Mouse (Mus musculus): ENCODE results near the gene Coasy.
A peak's percentile ranks its signal among the peaks of the same experiment; 100 is the strongest.

Gene Coasy

GRCm38 (mm10) chr11:101062971-101063675 is 19.2 kb upstream of the Coasy start:
- DNase-seq (ENCODE audit: low spot score): no peak

DNA sequence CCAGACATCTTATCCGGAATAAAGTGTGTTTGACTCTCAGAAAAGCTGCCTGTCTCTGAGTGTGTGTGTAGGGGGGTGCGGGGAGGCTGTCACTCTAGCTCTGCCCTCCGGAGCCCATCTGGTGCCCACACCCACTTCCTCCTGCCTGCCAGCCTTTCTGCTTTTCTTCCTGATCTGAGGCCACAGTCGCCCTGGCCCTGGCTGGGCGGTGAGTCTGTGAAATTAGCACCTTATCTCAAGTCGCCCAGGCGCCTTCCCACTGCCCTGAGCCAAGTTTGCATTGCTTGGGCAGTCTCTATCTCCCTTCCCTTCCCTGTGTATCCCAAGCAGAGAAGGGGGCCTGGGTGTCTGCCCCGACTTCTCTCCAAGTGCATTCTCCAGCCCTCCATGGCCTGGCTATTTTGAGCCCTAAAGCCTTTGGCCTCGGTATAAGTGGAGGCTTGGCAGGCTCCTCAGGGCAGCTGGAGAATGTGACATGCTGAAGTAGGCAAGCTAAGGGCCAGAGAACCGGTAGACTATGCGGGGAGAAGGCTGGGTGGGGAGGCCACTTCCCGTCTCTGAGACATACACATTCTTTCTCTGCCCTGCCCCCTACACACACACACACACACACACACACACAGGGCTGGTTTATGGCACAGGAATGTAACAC is 18.6 kb upstream of the Coasy start:
- DNase-seq (ENCODE audit: low spot score): no peak

- no peak for DNase-seq (ENCODE audit: low spot score)
These were observed 17.9 kb upstream of the Coasy start for GRCm38 (mm10) chr11:101064462-101064861.

GRCm38 (mm10) chr11:101065002-101065401 is 17.4 kb upstream of the Coasy start:
- DNase-seq (ENCODE audit: low spot score): no peak

DNA sequence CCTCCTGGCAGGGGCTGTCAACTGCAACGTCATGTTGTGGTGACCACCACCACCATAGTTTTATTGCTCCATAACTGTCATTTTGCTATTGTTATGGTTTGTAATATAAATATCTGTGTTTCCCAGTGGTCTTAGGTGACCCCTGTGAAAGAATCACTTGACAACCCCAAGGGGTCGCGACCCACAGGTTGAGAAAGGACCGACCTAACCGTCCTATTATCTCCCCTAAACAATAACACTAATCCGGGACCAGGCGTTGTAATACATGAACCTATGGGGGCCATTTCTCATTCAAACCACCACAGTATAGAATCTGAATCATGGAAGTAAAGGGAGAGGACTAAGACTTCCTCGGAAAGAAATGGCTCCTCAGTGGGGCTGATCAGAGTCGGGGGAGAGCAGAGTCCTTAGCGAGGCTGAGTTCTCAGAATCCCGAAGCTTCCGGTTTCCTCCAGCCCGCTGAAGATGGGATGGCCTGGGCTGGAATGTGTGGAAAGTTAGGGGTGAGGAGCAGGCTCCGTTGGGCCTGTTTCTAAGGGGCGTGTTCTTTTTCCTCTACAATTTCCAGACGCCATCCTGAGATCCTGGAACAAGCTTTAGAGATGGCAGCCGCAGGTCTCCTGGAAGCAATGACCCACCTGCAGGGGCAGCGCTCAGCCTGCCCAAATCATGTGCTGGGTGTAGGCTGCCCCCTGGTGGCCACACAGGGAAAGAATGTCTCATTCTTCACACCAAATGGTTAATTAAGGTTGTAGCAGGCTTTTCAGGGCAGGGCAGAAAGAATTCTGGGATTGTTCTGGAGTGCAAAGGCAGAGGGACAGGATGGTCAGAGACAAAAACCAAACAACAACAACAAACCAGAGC is 15.6 kb upstream of the Coasy start:
- DNase-seq (ENCODE audit: low spot score): peak; percentile 67

DNA sequence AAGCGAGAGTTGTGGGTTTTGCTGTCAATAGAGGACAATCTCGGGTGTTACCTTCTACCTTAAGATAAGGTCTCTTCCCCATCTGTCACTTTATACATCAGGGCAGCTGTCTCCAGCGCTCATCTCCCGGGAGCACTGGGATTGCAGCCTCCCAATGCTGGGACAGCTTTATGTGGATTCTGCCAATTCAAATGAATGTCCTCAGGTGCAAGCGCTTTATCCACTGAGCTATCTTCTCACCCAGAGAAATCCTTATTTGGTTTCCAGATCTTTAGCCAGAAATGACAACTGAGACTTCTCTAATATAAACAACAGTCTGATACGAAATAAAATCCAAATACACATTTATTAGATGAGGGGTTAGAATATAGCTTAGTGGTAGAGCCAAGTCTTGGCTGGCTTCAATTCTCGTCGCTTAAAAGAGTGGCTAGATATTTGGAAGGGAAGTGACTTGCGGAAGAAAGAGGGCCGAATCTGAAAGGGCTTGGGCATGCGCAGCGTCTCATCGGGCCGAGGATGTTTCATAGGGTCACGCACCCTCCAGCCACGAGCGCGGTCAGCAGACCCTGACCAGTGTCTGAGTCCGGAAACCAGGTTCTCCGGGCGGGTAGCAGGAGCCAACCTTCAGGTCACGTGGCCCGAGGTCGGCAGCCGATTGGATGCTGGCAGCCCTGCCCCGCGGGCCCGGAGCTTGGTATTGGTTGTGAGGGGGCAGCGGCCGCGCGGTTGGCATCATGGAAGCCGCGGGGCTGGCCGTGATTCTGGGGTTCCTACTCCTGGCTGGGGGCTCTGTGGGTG is 12.8 kb upstream of the Coasy start, which contains the start of gene Naglu:
TSS of gene Naglu (plus strand) at position 622 of the 798 bp plus-strand sequence.
- DNase-seq (ENCODE audit: low spot score): peak; percentile 93

DNA sequence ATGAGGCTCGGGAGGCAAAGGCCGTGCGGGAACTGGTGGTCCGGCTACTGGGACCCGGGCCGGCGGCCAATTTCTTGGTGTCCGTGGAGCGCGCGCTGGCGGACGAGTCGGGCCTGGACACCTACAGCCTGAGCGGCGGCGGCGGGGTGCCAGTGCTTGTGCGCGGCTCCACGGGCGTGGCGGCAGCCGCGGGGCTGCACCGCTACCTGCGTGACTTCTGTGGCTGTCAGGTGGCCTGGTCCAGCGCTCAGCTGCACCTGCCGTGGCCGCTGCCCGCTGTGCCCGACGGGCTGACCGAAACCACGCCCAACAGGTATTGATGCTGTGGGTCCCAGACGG is 12.2 kb upstream of the Coasy start:
- DNase-seq (ENCODE audit: low spot score): no peak

DNA sequence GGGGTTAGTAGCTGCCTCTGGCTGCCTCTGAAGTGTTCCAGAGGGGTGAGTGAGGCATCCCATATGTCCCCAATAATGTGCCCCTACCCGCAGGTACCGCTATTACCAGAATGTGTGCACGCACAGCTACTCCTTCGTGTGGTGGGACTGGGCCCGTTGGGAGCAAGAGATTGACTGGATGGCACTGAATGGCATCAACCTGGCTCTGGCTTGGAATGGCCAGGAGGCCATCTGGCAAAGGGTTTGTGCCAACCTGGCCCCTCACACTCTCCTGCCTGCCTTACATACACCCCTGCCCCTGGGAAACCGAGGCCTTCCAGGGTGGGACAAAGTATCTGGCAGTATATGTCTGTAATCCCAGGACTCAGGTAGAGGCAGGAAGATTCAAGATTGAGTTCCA is 11.4 kb upstream of the Coasy start:
- DNase-seq (ENCODE audit: low spot score): no peak

DNA sequence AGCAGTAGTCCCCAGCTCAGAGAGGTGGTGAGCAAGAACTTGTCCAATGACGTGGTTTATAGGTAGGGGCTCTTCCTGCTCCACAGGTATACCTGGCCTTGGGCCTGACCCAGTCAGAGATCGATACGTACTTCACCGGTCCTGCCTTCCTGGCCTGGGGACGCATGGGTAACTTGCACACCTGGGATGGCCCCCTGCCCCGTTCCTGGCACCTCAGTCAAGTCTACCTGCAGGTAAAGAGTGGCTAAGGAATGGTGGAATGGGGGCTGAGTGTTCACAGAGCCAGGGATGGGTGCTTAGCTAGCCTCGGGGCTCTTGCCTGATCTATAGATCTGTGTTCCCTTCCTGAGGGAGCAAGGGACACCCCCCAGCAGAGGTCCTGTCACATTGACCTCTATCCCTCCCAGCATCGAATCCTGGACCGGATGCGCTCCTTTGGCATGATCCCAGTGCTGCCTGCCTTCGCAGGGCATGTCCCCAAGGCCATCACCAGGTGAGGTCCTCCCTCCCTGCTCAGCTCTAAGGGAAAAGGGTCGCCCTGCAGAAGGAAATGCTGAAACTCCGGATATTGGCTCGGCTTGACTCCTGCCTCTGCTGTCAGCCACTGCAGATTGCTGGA is 10.4 kb upstream of the Coasy start:
- DNase-seq (ENCODE audit: low spot score): no peak

GRCm38 (mm10) chr11:101078121-101078520 is 4.2 kb upstream of the Coasy start, which contains the start of gene Hsd17b1:
Gene Hsd17b1, plus strand, starts transcription at chr11:101078411.
- DNase-seq (ENCODE audit: low spot score): no peak

DNA sequence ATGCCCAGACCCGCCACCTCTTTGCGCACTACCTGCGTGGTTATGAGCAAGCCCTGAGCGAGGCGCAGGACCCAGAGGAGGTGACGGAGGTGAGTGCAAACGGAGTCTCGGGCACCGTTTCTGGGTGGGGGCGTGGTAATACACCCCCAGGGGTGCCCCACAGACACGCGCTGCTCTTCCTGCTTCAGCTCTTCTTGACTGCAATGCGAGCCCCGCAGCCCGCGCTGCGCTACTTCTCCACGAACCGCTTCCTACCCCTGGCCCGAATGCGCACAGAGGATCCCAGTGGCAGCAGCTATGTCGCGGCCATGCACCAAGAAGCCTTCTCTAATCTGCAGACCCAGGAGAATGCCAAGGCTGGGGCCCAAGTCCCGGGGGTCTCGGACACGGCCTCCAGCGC is 2.6 kb upstream of the Coasy start:
- DNase-seq (ENCODE audit: low spot score): no peak

DNA sequence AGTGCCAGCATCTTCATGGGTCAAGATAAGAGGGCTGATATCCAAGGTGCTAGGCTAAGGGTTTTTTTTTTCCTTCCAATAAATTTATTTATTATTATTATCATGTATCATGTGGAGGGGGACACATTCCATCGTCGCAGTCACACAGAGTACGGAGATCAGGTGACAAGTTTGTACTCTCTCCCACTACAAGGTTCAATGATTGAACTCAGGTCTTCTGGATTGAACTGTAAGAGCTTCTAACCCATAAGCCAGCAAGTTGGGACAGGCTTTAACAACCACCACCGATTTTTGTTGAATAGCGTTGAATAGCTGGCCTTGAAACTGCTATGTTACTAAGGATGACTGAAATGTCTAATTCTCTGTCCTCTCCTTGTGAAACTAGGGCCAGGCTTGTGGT is 1.9 kb upstream of the Coasy start:
- DNase-seq (ENCODE audit: low spot score): no peak

GRCm38 (mm10) chr11:101081659-101082058 is 706 bp upstream of the Coasy start:
- DNase-seq (ENCODE audit: low spot score): no peak

GRCm38 (mm10) chr11:101083083-101083697 is 825 bp downstream of the Coasy start:
- no peak for DNase-seq (ENCODE audit: low spot score)

DNA sequence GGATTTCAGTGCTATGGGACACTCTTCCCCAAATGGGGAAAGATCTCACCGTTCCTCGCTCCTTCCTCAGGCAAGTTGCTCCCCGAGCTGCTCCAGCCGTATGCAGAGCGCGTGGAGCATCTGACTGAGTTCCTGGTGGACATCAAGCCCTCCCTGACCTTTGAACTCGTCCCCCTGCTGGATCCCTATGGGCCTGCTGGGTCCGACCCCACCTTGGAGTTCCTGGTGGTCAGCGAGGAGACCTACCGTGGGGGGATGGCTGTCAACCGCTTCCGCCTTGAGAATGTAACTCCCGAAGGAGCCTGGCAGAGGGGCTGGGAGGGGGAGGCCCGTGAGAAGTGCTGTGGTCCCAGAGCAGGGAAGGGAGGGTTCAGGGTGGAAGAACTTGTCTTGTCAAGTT is 1.9 kb downstream of the Coasy start:
- DNase-seq (ENCODE audit: low spot score): no peak

- no peak for DNase-seq (ENCODE audit: low spot score)
These were observed 2.4 kb downstream of the Coasy start for GRCm38 (mm10) chr11:101084811-101085210.

- DNase-seq (ENCODE audit: low spot score): no peak
These were observed 3.4 kb downstream of the Coasy start for GRCm38 (mm10) chr11:101085617-101086322.

DNA sequence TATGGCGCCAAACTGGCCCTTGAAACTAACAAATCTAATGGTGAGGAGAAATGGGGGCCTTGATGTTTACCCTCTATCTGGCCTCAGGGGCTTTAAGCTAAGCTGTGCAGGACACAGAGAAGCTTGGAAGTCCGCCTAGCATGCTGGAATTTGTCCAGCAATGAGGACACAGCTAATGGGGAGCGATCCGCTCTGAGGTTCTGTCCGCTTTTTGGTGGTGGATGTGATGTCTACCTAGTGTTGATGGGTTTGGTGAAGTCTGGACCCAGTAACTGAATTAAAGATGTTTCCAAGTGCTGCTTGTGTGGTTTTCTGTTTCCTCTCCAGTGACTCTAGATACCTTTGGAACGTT is 3.9 kb downstream of the Coasy start:
- no peak for DNase-seq (ENCODE audit: low spot score)

DNA sequence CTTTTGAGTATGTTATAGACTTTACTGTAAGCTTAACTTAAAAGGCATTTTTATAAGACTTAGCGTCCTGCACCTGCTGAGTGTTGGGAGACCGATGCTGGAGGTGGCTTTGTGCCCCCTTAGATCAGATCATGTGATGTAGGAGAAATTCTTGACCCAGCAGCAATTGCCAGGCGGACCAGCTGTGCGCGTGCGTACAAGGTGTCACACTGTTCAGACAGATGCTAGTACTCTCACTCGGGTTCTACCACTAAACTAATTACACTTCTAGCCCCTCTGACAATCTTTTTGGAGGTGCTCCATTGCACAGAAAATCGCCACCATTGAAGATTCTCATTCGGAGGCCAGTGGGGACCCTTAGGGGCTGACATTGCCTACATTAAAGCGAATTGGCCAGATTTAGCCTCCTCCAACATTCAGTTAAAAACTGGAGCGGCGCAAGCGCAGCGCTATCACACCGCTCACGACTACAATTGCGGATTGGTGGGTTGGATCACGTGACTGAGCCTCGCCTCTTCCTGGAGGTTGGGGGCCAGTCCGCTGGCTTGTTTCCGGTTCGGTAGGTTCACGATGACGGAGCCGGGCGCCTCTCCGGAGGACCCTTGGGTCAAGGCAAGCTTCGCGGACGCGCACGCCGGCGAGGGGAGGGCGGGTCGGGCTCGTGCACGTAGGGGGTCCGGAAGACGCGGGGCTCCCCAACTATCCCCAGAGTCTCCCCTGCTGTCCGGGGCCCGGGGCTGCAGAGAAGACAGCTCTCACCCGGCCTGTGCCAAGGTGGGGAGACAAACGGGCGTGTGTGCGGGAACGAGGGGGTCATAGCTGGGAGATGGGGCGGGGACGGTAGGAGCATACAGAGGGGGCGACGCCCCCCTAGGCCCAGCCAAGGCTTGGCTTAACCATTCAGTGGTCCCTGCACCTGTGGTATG is 4.7 kb downstream of the Coasy start, which contains the start of gene Mlx:
TSS of gene Mlx (plus strand) at position 522 of the 926 bp plus-strand sequence.
- DNase-seq (ENCODE audit: low spot score): peak; percentile 90
